Mouse (Mus musculus) adrenal gland, postnatal 4 days (tissue): ENCODE measurements around the gene B3gnt6. TPM values are rescaled to one million over a fixed set of nuclear protein-coding genes. Genes with fewer than 3 reads are reported as not detected.
A peak's percentile ranks its signal among the peaks of the same experiment; 100 is the strongest.
"Not testable (repeated sequence)": the region's sequence is repeated elsewhere in the genome, so short reads cannot be mapped to it uniquely, and the experiment has no call there.

ENCODE experiments used
- DNase-seq, 2 experiments: peaks; one replicate each; pipeline ENCODE4 v3.0.0; 2021 to 2022; ENCODE audit warnings: low spot score in 2 of 2, mixed read lengths in 2 of 2
- long read RNA-seq, 2 experiments: library from polyadenylated mRNA; stranded (forward); transcript quantifications; one replicate each; pipeline ENCODE4 v2.0.0; 2021
- total RNA-seq, 2 experiments: library from RNA; stranded (reverse); gene quantifications; 2 replicates each; pipeline ENCODE4 v1.2.3; 2021

The B3gnt6 gene
- 1 to 10 TPM; 1.3 to 1.8 TPM for total RNA-seq
- long read RNA-seq, experiment 1, partial matches to known transcripts = 0 of 3 reads
- long read RNA-seq, experiment 1, other reads (novel, unspliced or antisense) = 0 of 3 reads
- long read RNA-seq, experiment 2, partial matches to known transcripts = 2 of 4 reads
- long read RNA-seq, experiment 2, other reads (novel, unspliced or antisense) = 0 of 4 reads

GRCm38 (mm10) chr7:98199381-98199780 is at the start of gene B3gnt6:
Gene B3gnt6, minus strand, starts transcription at chr7:98199481.
- no peak for DNase-seq

DNA sequence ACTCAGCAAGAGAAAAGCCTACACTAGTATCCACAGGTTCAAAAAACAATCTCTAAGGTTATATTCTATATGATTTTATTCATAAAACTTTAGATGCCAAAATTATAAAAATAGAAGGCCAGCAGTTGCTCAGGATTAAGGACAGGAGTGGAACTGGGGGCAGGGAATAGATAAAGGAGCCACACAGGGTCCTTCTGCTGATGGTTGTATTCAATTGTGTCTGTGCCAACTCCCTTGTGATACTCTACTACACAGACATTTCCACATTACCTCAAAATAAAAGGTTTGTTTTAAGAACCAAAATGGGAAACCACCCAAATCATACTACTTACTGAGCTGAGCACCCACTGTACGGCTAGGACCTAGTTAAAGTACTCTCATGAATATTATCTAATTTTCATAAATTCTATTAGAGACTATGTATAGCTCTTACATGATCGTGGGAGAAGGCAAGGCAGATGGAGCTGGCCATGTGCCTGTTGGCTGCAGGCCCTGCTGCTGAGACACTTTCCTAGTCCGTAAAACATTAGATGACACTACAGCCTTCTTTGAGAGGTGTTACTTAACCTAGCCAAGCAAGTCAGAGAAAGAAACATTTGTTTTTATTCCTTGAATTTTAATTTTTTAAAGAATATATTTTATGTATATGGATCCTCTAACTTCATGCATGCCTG is 37.5 kb upstream of the B3gnt6 start:
- DNase-seq = no peak

GRCm38 (mm10) chr7:98223796-98224195 is 24.5 kb upstream of the B3gnt6 start:
- DNase-seq = no peak

DNA sequence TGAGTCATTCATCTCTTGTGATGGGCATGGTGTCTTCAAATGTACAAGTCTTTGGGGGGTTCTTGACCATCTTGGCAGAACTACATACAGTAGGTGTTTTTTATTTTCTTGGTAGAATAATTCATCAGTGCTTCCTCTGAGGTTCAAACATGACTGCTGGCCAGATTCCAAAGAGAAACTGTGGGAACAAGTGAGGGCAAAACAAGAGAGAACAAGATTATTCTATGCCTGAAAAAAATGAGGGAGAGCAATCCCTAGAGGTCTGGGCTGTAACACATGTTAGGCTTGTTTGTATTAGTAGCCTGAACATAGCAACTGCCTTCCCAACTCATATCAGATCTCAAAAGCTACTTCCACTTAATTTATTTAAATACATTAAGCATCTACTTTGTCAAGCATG is 17.4 kb upstream of the B3gnt6 start:
- no peak for DNase-seq

- DNase-seq = no peak
Observed at GRCm38 (mm10) chr7:98202946-98203345, 3.7 kb upstream of the B3gnt6 start.

GRCm38 (mm10) chr7:98201493-98202028 is 2.3 kb upstream of the B3gnt6 start:
- DNase-seq = no peak

GRCm38 (mm10) chr7:98200396-98200795 is 1.1 kb upstream of the B3gnt6 start:
- no peak for DNase-seq

DNA sequence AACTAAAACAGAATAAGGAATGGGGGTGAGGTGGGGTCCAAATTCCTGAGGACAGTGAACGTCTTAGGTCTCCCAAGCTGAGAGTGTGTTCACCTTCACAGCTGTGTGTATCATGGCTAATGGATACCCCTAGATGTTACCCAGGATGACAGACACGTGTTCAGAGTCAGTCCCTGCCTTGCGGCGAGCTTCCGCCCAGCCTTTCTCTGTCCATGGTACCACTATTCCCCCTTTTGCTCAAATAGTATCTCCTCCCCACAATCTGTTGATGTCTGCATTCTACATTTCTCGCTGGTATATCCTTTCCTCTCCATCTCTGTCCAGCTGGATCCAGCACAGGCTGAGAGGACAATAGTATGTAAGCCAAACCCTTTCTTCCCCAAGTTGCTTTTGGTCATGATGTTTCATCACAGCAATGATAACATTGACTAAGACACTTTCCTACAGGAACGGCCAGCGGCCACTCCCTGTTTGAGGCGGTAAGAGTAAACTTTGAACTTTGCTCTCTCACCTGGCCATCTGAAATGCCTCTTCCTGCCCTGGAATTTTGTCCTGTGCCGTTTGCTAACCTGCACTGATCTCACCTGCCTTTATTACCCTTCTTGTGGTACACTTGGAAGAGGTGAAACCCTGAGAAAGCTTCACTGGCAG is 4.0 kb downstream of the B3gnt6 start:
- no peak for DNase-seq

- no peak for DNase-seq
Observed at GRCm38 (mm10) chr7:98194026-98194792, 5.1 kb downstream of the B3gnt6 start.

DNA sequence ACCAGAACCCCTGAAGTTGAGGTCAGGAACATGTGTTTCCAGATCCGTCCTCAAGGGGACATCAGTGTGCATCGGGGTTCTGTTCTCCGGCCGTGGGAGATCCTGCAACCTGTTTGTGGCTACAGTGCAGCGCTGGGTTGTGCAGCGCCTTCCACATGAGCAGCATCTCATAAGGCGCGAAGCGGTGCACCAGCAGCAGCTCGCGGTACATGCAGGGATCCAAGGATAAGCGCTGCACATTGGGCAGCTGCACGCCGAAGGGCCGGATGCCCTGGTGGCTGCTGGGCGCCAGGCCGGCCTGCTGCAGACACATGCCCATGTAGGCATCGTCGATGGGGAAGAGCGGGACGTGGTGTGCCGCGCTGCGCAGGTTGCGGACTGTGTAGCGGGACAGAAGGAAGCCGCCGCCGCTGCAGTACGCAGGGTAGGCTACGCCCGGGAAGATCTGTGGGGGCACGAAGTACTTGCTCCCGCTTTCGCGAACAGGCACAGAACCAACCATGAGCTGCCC is 5.7 kb downstream of the B3gnt6 start:
- no peak for DNase-seq

DNA sequence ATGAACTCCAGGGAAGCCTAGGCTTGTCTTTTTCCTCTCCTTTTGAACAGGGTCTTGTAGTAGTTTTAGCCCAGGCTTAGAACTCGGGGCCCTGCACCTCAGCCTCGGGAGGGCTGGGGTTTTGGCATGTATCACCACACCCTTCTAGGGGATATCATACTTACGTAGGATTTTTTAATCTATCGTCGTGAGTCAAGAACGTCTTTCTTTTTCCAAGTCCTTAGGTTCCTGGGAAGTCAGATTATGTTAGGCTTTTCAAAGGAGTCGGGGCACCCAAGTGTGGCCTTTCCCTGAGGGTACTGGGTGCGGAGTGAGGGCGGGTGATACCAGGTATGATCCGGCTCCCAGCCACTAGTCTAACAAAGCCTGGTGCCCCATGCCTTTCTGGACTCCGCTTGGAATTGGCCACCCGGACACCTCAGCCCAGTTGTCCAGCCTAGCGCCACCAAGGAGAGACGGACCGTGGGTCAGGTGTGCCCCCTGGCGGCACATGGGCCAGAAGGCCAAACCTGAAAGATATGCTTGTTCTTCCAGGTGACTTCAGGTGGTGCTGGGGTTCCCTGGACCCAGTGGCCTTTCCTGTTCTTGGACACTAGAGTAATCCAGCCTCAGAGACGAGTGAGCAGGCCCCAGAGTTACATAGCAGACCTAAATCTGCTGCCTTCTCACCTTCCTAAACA is 7.6 kb downstream of the B3gnt6 start:
- DNase-seq = no peak

DNA sequence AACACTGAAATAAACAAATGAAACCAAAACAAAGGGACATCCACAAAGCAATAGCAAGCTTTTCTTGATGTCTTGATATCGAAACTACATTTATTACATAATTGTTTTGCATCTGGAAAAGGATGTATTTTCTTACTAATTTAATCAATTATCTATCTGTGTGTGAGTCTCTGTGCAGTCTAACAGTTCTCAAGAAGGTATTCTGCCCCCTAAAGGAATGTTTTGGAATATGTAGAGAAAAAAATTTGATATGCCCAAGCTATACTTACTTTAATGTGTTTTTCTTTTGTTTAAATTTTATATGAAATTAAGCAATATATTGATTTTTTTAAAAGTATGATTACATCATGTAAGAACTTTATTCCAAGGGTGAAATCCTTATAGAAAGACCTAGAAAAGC is 8.7 kb downstream of the B3gnt6 start:
- DNase-seq = no peak

- DNase-seq = no peak
Observed at GRCm38 (mm10) chr7:98189745-98190144, 9.5 kb downstream of the B3gnt6 start.

GRCm38 (mm10) chr7:98188680-98189079 is 10.6 kb downstream of the B3gnt6 start:
- no peak for DNase-seq

- no peak for DNase-seq
Observed at GRCm38 (mm10) chr7:98188238-98188637, 11.0 kb downstream of the B3gnt6 start.

DNA sequence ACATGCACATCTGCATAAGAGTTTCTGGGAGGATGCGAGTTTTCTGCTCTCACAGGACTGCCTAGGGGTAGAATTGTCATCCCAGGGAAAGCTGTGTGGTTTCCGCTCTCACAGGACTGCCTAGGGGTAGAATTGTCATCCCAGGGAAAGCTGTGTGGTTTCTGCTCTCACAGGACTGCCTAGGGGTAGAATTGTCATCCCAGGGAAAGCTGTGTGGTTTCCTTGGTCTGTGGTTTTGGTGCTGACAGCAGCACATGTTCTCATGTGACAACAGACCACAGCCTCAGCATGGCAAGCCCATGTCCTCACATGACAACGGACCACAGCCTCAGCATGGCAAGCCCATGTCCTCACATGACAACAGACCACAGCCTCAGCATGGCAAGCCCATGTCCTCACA is 11.9 kb downstream of the B3gnt6 start:
- not testable (repeated sequence) for DNase-seq

GRCm38 (mm10) chr7:98186637-98187036 is 12.6 kb downstream of the B3gnt6 start:
- DNase-seq = no peak

- DNase-seq = no peak
Observed at GRCm38 (mm10) chr7:98185326-98185725, 14.0 kb downstream of the B3gnt6 start.

DNA sequence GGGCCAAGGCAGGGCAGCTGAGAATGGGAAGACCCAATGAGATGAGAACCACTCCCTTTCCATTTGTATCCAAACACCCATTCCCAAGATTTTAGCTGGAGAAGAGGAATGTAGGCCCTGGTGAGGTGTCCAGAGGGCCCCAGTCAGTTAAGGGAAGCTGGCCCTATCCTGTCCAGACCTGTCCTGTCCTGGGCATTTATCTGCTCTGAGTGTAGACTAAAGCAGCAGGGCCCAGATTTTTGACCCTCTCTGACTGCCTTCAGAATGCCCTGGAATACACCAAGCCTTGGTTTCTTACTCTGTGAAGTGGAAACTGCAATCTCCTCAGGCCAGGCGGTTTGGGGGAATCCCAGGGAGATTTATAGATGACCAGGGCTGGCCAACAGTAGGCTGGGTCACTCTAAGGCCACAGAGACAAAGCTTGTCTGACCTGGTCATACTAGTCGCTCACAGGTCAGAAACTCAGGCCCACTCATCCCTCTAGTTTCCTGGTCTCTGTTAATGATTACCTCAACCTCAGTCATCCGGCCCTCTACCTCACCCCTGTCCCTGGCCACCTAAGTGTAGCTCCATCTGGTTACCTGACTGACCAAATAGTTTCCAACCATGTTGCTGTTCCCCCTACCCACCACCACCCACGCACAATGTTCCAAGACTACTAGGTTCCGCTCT is 20.6 kb downstream of the B3gnt6 start:
- DNase-seq = no peak

DNA sequence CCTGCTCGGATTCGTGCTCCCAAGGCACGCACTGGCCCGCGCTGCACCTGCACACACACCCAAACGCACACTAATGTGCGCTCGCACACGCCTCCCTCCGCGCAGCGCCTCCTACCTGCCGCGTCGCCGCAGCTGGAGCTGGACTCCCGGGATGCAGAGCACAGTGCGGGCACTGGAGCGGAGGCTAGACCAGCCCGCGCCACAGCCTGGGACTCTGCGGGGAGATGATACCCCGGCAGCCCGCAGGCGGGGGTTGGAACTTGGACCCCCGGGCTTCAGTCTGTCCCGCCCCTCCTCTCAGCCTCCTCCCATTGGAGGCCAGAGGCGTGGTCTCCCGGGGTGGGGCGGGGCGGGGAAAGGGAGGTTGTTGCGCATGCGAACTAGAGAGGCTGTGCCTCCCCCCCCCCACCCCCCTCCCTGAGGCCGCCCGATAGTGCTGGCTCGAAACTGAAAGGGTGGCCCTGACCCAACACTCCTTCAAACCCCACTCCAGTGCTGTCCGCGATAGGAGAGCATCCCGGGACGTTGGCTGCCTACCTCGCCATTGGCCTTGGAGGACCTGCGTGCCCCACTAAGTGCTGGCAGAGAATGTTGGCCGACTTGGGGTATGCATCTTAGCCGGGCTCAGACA is 21.2 kb downstream of the B3gnt6 start, which contains the start of gene Capn5:
Gene Capn5, minus strand, starts transcription at position 346 of the 631 bp plus-strand sequence.
- DNase-seq = peak in 1 of 2 experiments; percentile 56
